Mouse (Mus musculus): Measurements from ENCODE around the gene Zfp526. TPM values are rescaled to one million over a fixed set of nuclear protein-coding genes. Genes with fewer than 3 reads are reported as not detected.

The Zfp526 gene
- polyA plus RNA-seq, 2 experiments, result 2.1 to 4.9 TPM

DNA sequence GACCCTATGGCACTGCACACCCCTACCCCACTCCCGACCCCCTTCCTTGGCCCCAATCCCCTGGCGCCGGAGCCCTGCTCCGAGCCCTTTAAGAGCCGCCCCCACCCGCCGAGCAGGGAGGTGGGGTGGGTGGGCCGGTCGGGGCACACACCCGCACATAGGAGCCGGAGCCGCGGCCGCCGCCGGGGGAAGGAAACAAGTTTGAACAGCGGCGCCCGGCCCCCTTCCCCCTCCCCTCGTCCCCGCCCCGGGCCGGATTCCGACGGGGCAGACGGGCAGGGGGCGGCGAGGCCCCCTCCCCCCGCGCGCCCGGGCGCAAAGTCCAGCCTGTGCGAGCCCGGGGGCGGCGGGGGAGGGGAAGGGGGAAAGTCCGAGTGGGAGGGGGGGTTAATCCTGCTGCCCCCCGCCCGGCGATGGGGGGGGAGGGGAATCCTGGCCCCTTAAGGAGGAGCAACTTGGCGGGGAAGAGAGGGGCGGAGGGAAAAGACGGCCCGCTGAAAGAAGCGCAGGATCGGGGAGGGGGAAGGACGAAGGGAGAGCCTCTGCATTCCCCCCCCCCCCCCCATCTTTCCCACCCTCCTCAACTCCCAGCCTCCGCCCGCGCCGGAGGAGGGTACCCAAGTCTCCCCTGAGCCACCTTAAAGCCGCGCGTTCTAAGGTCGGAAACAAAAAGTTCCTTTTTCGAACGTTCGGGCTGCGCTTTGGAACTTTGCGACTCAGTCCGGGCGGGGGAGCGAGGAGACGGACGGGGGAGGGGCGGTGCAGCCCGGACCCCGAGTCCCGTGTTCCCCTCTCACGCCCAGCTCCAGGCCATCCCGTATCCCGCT lies 28.3 kb downstream of the Zfp526 start:
- 2% methylated on average over 54 of the region's 73 CpGs for WGBS (ENCODE audit: insufficient replicate concordance)

DNA sequence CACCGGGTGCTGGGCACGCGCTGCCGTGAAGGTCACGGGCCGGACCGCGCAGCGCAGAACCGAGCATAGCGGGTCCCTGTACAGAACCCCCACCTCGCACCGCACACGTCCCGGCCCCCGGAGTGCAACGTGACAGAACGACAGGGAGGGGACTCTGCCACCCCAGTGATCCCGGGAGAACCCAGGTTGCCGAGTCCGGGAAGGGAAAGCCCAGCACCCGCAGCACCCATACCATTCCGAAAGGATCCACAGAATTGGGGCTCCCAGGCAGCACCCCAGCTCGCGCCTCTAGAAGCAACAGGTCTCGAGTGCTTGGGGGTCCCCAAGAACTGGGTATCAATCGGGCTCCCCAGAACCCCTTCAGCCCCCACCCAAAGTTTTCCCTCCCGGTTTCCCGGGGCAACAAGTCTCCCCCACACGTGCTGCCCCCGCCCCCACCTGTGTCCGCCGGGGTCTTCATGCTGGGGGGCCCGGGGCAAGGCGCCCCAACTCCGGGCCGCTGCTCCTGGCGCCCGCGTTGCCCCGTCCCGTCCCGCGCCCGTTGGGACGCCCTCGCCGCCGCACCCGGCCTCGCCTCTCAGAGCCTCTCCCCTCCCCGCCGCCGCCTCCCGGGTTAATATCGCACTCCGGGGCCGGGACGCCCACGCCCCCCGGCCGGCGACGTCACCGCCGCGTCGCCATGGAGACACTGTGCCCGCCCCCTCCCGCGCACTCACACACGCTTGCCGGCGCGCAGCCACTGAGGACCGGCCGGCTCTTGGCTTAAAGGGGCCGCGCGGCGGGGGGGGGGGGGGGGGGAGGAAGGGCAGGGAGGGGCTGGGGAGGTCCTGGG lies 29.1 kb downstream of the Zfp526 start, which contains the start of gene Erf:
Erf (minus strand) TSS at position 621 of the 832 bp plus-strand sequence.
- Histone ChIP-seq H3K9ac (replicated peaks) (peak within 1 kb of the TSS; percentile 84), H3K27ac (peak within 1 kb of the TSS; percentile 53), H3K4me2 (ENCODE audit: low read depth) (peak within 1 kb of the TSS; percentile 99), H3K27me3 (ENCODE audit: control insufficient read depth, insufficient read depth, low read length) (no peaks in the 10 kb centered on the region), H3K9me3 (ENCODE audit: control insufficient read depth, low read length) (no peaks in the 10 kb centered on the region), H3K4me1 (replicated peaks; ENCODE audit: control insufficient read depth in 2 of 2, insufficient read depth in 2 of 2, low read length in 1 of 2) (peaks cover 14 to 20% of the 10 kb centered on the region in 2 experiments), H3K36me3 (replicated peaks; ENCODE audit: control insufficient read depth, insufficient read depth, low read depth) (no peaks in the 10 kb centered on the region), H3K4me3 (ENCODE audit: insufficient read depth in 1 of 2, low read depth in 2 of 2, low read length in 2 of 2) (peak within 1 kb of the TSS; percentile 56 to 74)
- ATAC-seq (ENCODE audit: insufficient read depth) (peak; percentile 81), DNase-seq (ENCODE audit: low read depth in 3 of 3, low spot score in 3 of 3) (peak; percentile 84 to 86 (median 85))
- no peak for TF ChIP-seq CTCF (IDR thresholded peaks at IDR 0.05; ENCODE audit: low read depth)
- TF ChIP-seq EP300 (IDR thresholded peaks at IDR 0.05; ENCODE audit: low read depth), result no peak
- WGBS (ENCODE audit: insufficient replicate concordance), result under 1% methylated on average over 76 of the region's 81 CpGs

More for the DNA sequence above, 28.3 kb downstream of the Zfp526 start:
- H3K4me2 ChIP-seq (ENCODE audit: low read depth), result peak overlapping the region; percentile 99
- no peak for TF ChIP-seq CTCF (IDR thresholded peaks at IDR 0.05; ENCODE audit: low read depth)
- no peak for TF ChIP-seq EP300 (IDR thresholded peaks at IDR 0.05; ENCODE audit: low read depth)
- no peaks in the 10 kb centered on the region for H3K9me3 ChIP-seq (ENCODE audit: control insufficient read depth, low read length)
- ATAC-seq (ENCODE audit: insufficient read depth) (peak; percentile 49), DNase-seq (ENCODE audit: low read depth in 3 of 3, low spot score in 3 of 3) (no peak)
- H3K4me3 ChIP-seq (ENCODE audit: insufficient read depth in 1 of 2, low read depth in 2 of 2, low read length in 2 of 2), result peak overlapping the region; percentile 65 to 74
- H3K36me3 ChIP-seq (replicated peaks; ENCODE audit: control insufficient read depth, insufficient read depth, low read depth), result no peaks in the 10 kb centered on the region
- peak overlapping the region; percentile 84 for H3K9ac ChIP-seq (replicated peaks)
- H3K4me1 ChIP-seq (replicated peaks; ENCODE audit: control insufficient read depth in 2 of 2, insufficient read depth in 2 of 2, low read length in 1 of 2), result peaks cover 14 to 20% of the 10 kb centered on the region in 2 experiments
- H3K27me3 ChIP-seq (ENCODE audit: control insufficient read depth, insufficient read depth, low read length), result no peaks in the 10 kb centered on the region
- peak overlapping the region; percentile 53 for H3K27ac ChIP-seq

- Histone ChIP-seq H3K4me2 (ENCODE audit: low read depth) (peak overlapping the region; percentile 99), H3K4me1 (replicated peaks; ENCODE audit: control insufficient read depth in 2 of 2, insufficient read depth in 2 of 2, low read length in 1 of 2) (peaks cover 14 to 20% of the 10 kb centered on the region in 2 experiments), H3K27ac (no peak overlapping the region), H3K4me3 (ENCODE audit: insufficient read depth in 1 of 2, low read depth in 2 of 2, low read length in 2 of 2) (peak overlapping the region; percentile 47 to 74), H3K9me3 (ENCODE audit: control insufficient read depth, low read length) (no peaks in the 10 kb centered on the region), H3K27me3 (ENCODE audit: control insufficient read depth, insufficient read depth, low read length) (no peaks in the 10 kb centered on the region), H3K36me3 (replicated peaks; ENCODE audit: control insufficient read depth, insufficient read depth, low read depth) (no peaks in the 10 kb centered on the region), H3K9ac (replicated peaks) (peak overlapping the region; percentile 37)
- DNase-seq (ENCODE audit: low read depth in 3 of 3, low spot score in 3 of 3) (no peak), ATAC-seq (ENCODE audit: insufficient read depth) (0 out of 2 replicates have a peak, but pooled peaks have one; percentile 17)
- 9% methylated on average over 22 of the region's 22 CpGs for WGBS (ENCODE audit: insufficient replicate concordance)
- TF ChIP-seq EP300 (IDR thresholded peaks at IDR 0.05; ENCODE audit: low read depth), result no peak
- no peak for TF ChIP-seq CTCF (IDR thresholded peaks at IDR 0.05; ENCODE audit: low read depth)
Observed at GRCm38 (mm10) chr7:25251071-25251791, 30.0 kb downstream of the Zfp526 start.

- Histone ChIP-seq H3K4me2 (ENCODE audit: low read depth) (no peak overlapping the region; the same call in 1 of the 2 replicates), H3K27ac (no peak overlapping the region), H3K9me3 (ENCODE audit: control insufficient read depth, low read length) (no peaks in the 10 kb centered on the region), H3K36me3 (replicated peaks; ENCODE audit: control insufficient read depth, insufficient read depth, low read depth) (no peaks in the 10 kb centered on the region), H3K4me1 (replicated peaks; ENCODE audit: control insufficient read depth in 2 of 2, insufficient read depth in 2 of 2, low read length in 1 of 2) (peaks cover 14 to 20% of the 10 kb centered on the region in 2 experiments), H3K9ac (replicated peaks) (no peak overlapping the region), H3K27me3 (ENCODE audit: control insufficient read depth, insufficient read depth, low read length) (no peaks in the 10 kb centered on the region), H3K4me3 (ENCODE audit: insufficient read depth in 1 of 2, low read depth in 2 of 2, low read length in 2 of 2) (no peak overlapping the region)
- DNase-seq (ENCODE audit: low read depth in 3 of 3, low spot score in 3 of 3), result no peak
- WGBS (ENCODE audit: insufficient replicate concordance), result 33% methylated on average over 8 of the region's 8 CpGs
- ATAC-seq (ENCODE audit: insufficient read depth), result no peak
- TF ChIP-seq EP300 (IDR thresholded peaks at IDR 0.05; ENCODE audit: low read depth) (no peak), CTCF (IDR thresholded peaks at IDR 0.05; ENCODE audit: low read depth) (no peak)
Observed at GRCm38 (mm10) chr7:25251822-25252221, 30.6 kb downstream of the Zfp526 start.

Data from liver, embryonic 14.5 days (tissue).